ENCODE assay signal across 9 mouse cellular contexts in genomic region chr11:88516596-88517485, GRCm38 (mm10).
DNase-seq lines count a peak whose midpoint lies in the region; ATAC-seq and TF ChIP-seq lines count a peak whose summit lies in the region.
"Had no signal": no experiment of that assay in that cellular context is flagged by ENCODE, and none has a peak within 500 bp of the region (broad histone marks: within the 10 kb centered on the region; RNA-seq: fewer than 3 reads in every experiment).

No protein-coding gene starts in this region.

- H3K4me2 ChIP-seq in lung, embryonic 15.5 days = no peak overlapping the region
- H3K4me2 ChIP-seq in hindbrain, embryonic 13.5 days = no peak overlapping the region
- no peak overlapping the region for H3K4me2 ChIP-seq in stomach, embryonic 15.5 days

- ATAC-seq in lung, embryonic 15.5 days (ENCODE audit: borderline replicate concordance, extremely low read depth, low FRiP score, low TSS enrichment) = no peak
- ATAC-seq in hindbrain, embryonic 13.5 days (ENCODE audit: low FRiP score) = no peak; the same call in 1 of the 2 replicates
- ATAC-seq in stomach, embryonic 15.5 days (ENCODE audit: insufficient read depth, low FRiP score, low read depth) = no peak

- no peak overlapping the region for H3K4me3 ChIP-seq in heart, adult 2 months
- no peak overlapping the region for H3K4me3 ChIP-seq in lung, embryonic 15.5 days
- no peak overlapping the region for H3K4me3 ChIP-seq in lung, adult 2 months (replicated peaks; ENCODE audit: extremely low read depth, low read depth, low read length)
- H3K4me3 ChIP-seq in hindbrain, embryonic 13.5 days = no peak overlapping the region
- no peak overlapping the region for H3K4me3 ChIP-seq in stomach, embryonic 15.5 days (replicated peaks)

- no peaks in the 10 kb centered on the region for H3K27me3 ChIP-seq in heart, adult 2 months (ENCODE audit: control insufficient read depth, insufficient read depth, low read length)
- no peaks in the 10 kb centered on the region for H3K27me3 ChIP-seq in lung, embryonic 15.5 days
- no peaks in the 10 kb centered on the region for H3K27me3 ChIP-seq in hindbrain, embryonic 13.5 days
- H3K27me3 ChIP-seq in stomach, embryonic 15.5 days (replicated peaks) = no peaks in the 10 kb centered on the region

- no peak for TF ChIP-seq CTCF in heart, adult 2 months (IDR thresholded peaks at IDR 0.05)
- TF ChIP-seq CTCF in lung, adult 2 months (IDR thresholded peaks at IDR 0.05; ENCODE audit: insufficient read depth, low read length) = no peak

- no peak for TF ChIP-seq POLR2A in heart, adult 2 months (IDR thresholded peaks at IDR 0.05; ENCODE audit: insufficient read depth, low read depth, low read length)
- no peak for TF ChIP-seq POLR2A in lung, adult 2 months (IDR thresholded peaks at IDR 0.05; ENCODE audit: borderline replicate concordance, extremely low read depth, low read depth, low read length)

- WGBS in heart, adult 2 months = 56% methylated on average over 12 of the region's 12 CpGs
- WGBS in lung, embryonic 15.5 days = 64% methylated on average over 12 of the region's 12 CpGs
- 68% methylated on average over 12 of the region's 12 CpGs for WGBS in lung, adult 2 months
- WGBS in hindbrain, embryonic 13.5 days = 63% methylated on average over 12 of the region's 12 CpGs
- WGBS in stomach, embryonic 15.5 days = 71% methylated on average over 12 of the region's 12 CpGs

- intact Hi-C loops in heart, adult 2 months (cut with DNase I) = no loop called here

- TF ChIP-seq EP300 in heart, adult 2 months (IDR thresholded peaks at IDR 0.05; ENCODE audit: insufficient read depth, low read depth, low read length) = no peak

- no peaks in the 10 kb centered on the region for H3K79me2 ChIP-seq in heart, adult 2 months (replicated peaks; ENCODE audit: control insufficient read depth, insufficient read depth, low read length)

- H3K36me3 ChIP-seq in heart, adult 2 months (ENCODE audit: control insufficient read depth, insufficient read depth, low read length) = no peaks in the 10 kb centered on the region; the same call in 1 of the 2 replicates
- H3K36me3 ChIP-seq in lung, embryonic 15.5 days = no peaks in the 10 kb centered on the region
- no peaks in the 10 kb centered on the region for H3K36me3 ChIP-seq in hindbrain, embryonic 13.5 days
- H3K36me3 ChIP-seq in stomach, embryonic 15.5 days = no peaks in the 10 kb centered on the region

- H3K9ac ChIP-seq in heart, adult 2 months (ENCODE audit: low read depth, low read length) = peak overlapping the region; percentile 26; the same call in 1 of the 2 replicates
- no peak overlapping the region for H3K9ac ChIP-seq in lung, embryonic 15.5 days
- H3K9ac ChIP-seq in hindbrain, embryonic 13.5 days = 0 out of 2 replicates have a peak overlapping the region, but pooled peaks have one; percentile 36
- no peak overlapping the region for H3K9ac ChIP-seq in stomach, embryonic 15.5 days

- peaks cover 24% of the 10 kb centered on the region for H3K4me1 ChIP-seq in heart, adult 2 months (ENCODE audit: control insufficient read depth, insufficient read depth, low read length)
- peaks cover 41% of the 10 kb centered on the region for H3K4me1 ChIP-seq in lung, embryonic 15.5 days
- H3K4me1 ChIP-seq in lung, adult 2 months (ENCODE audit: control insufficient read depth, insufficient read depth, low read length) = peaks cover 2% of the 10 kb centered on the region; the same call in 1 of the 2 replicates
- H3K4me1 ChIP-seq in hindbrain, embryonic 13.5 days (replicated peaks) = peaks cover 80% of the 10 kb centered on the region
- H3K4me1 ChIP-seq in stomach, embryonic 15.5 days = peaks cover 17% of the 10 kb centered on the region; the same call in 1 of the 2 replicates

- H3K9me3 ChIP-seq in lung, embryonic 15.5 days = no peaks in the 10 kb centered on the region
- H3K9me3 ChIP-seq in hindbrain, embryonic 13.5 days = no peaks in the 10 kb centered on the region
- H3K9me3 ChIP-seq in stomach, embryonic 15.5 days = no peaks in the 10 kb centered on the region

- no peak for DNase-seq in heart, adult 2 months
- no peak for DNase-seq in heart, adult 9 months (ENCODE audit: low spot score in 2 of 2)
- no peak for DNase-seq in lung, adult 2 months
- no peak for DNase-seq in spleen, postnatal 10 days (ENCODE audit: low spot score in 2 of 2)
- DNase-seq in urinary bladder, adult 2 months (ENCODE audit: low spot score) = no peak
- DNase-seq: kidney, postnatal 4 days had no signal

- H3K27ac ChIP-seq in heart, adult 2 months = peak overlapping the region; percentile 84
- peak overlapping the region; percentile 76 for H3K27ac ChIP-seq in lung, embryonic 15.5 days
- peak overlapping the region; percentile 79 for H3K27ac ChIP-seq in hindbrain, embryonic 13.5 days
- 0 out of 2 replicates have a peak overlapping the region, but pooled peaks have one; percentile 3 for H3K27ac ChIP-seq in stomach, embryonic 15.5 days

Comparison
In these comparisons a context has a peak if more than half of its experiments do, and no peak if none do; other contexts are left out.
1. H3K27ac ChIP-seq: peak in every context shown above with its lines; median percentile 84 in heart, adult 2 months; 79 in hindbrain, embryonic 13.5 days; 76 in lung, embryonic 15.5 days; 3 in stomach, embryonic 15.5 days.
2. H3K9ac ChIP-seq: peak in heart, adult 2 months (single experiment) and hindbrain, embryonic 13.5 days (single experiment); none in lung, embryonic 15.5 days (single experiment) and stomach, embryonic 15.5 days (single experiment).